In genomic region chr2:33370777-33371647, GRCm38 (mm10) we compare ENCODE assay signal across 8 mouse cellular contexts. TPM values are rescaled to one million over a fixed set of nuclear protein-coding genes. Genes with fewer than 3 reads are reported as not detected.
DNase-seq lines count a peak whose midpoint lies in the region; ATAC-seq lines count a peak whose summit lies in the region.

TSS of gene Ralgps1 (minus strand) at chr2:33371486.

- no peaks in the 10 kb centered on the region for H3K9me3 ChIP-seq in hindbrain, embryonic 16.5 days (ENCODE audit: control insufficient read depth, low read length)

- under 1% methylated on average over 53 of the region's 74 CpGs for WGBS in hindbrain, embryonic 16.5 days
- under 1% methylated on average over 45 of the region's 74 CpGs for WGBS in macrophage (ENCODE audit: missing documents)

- H3K27ac ChIP-seq in hindbrain, embryonic 16.5 days (ENCODE audit: low read depth, low read length) = peak within 1 kb of the TSS; percentile 99
- no peak within 1 kb of the TSS for H3K27ac ChIP-seq in macrophage

- no peaks in the 10 kb centered on the region for H3K79me2 ChIP-seq in macrophage (ENCODE audit: inconsistent target)

- no peaks in the 10 kb centered on the region for H3K36me3 ChIP-seq in hindbrain, embryonic 16.5 days (ENCODE audit: control insufficient read depth, insufficient read depth, low read length)
- no peaks in the 10 kb centered on the region for H3K36me3 ChIP-seq in macrophage (ENCODE audit: inconsistent target)

- peak; percentile 72 for DNase-seq in WW6 (ENCODE audit: low read depth, low spot score)
- peak; percentile 93 to 99 for DNase-seq in cerebellum, postnatal 4 days (ENCODE audit: low spot score in 2 of 2)
- peak; percentile 96 for DNase-seq in gastrocnemius, adult 18-20 months (ENCODE audit: low spot score)
- peak; percentile 96 to 99 for DNase-seq in left cerebral cortex, adult 18-20 months (ENCODE audit: low spot score in 2 of 2)
- DNase-seq in right cerebral cortex, adult 18-20 months = peak; percentile 99
- DNase-seq in urinary bladder, postnatal 10 days (ENCODE audit: low spot score) = peak; percentile 88

- H3K4me2 ChIP-seq in hindbrain, embryonic 16.5 days (ENCODE audit: low read length) = peak within 1 kb of the TSS; percentile 68

- peak within 1 kb of the TSS; percentile 90 for H3K9ac ChIP-seq in hindbrain, embryonic 16.5 days (ENCODE audit: low read depth, low read length)

- H3K27me3 ChIP-seq in hindbrain, embryonic 16.5 days (replicated peaks; ENCODE audit: control insufficient read depth, insufficient read depth, low read length) = no peaks in the 10 kb centered on the region

- peak; percentile 99 for ATAC-seq in hindbrain, embryonic 16.5 days

- peak within 1 kb of the TSS; percentile 68 for H3K4me3 ChIP-seq in hindbrain, embryonic 16.5 days (ENCODE audit: low read length)
- peak within 1 kb of the TSS; percentile 30 for H3K4me3 ChIP-seq in macrophage (ENCODE audit: inconsistent target)

- H3K4me1 ChIP-seq in hindbrain, embryonic 16.5 days (ENCODE audit: control insufficient read depth, insufficient read depth, low read depth, low read length) = peaks cover 12% of the 10 kb centered on the region

RNA-seq across cellular contexts. Expression of gene Ralgps1, which starts in this region (rescaled TPM):
- total RNA-seq in gastrocnemius, adult 18-20 months (2021) = 1 to 10 TPM; 2.0 to 3.3 TPM
- polyA plus RNA-seq in hindbrain, embryonic 16.5 days (2015; fragmentation: Nextera tagmentation; extraction: Ambion mirVana) = 32.0 and 44.4 TPM in 2 replicates
- total RNA-seq in left cerebral cortex, adult 18-20 months (2021) = 10 to 100 TPM; 63.7 to 63.9 TPM
- total RNA-seq in macrophage (2018; cell fraction: chromatin; rRNA removed) = 10 to 100 TPM; 15.8 to 43.8 (median 34.0) TPM
- 1 to 10 TPM; 2.6 to 5.0 (median 3.4) TPM for total RNA-seq in macrophage (2018; cell fraction: cytosol; rRNA removed)
- total RNA-seq in macrophage (2018; cell fraction: nucleus; rRNA removed) = 10 to 100 TPM in 23 of 26 experiments, 1 to 10 TPM in 3; 7.7 to 43.4 (median 13.9) TPM
- 2.3 to 4.2 TPM (median 2.7 TPM) in 3 replicates for polyA plus RNA-seq in macrophage (2018)

Comparison
In these comparisons a context has a peak if more than half of its experiments do, and no peak if none do; other contexts are left out.
1. RNA of gene Ralgps1 (total RNA-seq): 63.7 to 63.9 TPM in left cerebral cortex, adult 18-20 months; 2.0 to 3.3 TPM in gastrocnemius, adult 18-20 months; every median in the first group is over 10 times any median in the second.
2. Peak in every context shown above with its lines, with median percentiles within 50 percentile points of each other: DNase-seq.